Mouse (Mus musculus): ENCODE measurements at regions not wholly inside any gene's neighbourhood (a gene's known extent, or its start where the extent isn't known, plus 50 kb on each side); places are given as distances from the start of the nearest gene placed in this dataset.

DNA sequence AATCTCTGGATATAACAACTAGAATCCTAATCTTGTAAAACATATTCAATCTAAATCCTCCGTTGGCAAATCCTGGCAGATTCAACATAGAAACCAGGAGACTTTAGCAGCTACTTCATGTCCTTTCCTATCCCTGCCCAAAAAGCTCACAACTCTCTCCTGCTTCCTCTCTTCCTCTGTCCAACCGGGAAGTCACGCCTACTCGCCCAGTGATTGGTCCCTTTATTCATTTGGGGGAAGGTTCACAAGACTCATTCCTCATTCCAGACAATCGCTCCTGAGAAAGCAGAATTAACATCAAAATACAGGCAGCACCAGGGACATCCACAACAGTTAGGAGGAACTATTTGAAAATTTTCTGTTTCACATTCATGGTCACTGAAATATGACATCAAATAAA lies 133.9 kb upstream of the Igsf10 start:
- TF ChIP-seq EP300 (IDR thresholded peaks at IDR 0.05) = no peak
- TF ChIP-seq CTCF (IDR thresholded peaks at IDR 0.05) = no peak

Measured in lung, postnatal 0 days (tissue).